In the genomic region with DNA sequence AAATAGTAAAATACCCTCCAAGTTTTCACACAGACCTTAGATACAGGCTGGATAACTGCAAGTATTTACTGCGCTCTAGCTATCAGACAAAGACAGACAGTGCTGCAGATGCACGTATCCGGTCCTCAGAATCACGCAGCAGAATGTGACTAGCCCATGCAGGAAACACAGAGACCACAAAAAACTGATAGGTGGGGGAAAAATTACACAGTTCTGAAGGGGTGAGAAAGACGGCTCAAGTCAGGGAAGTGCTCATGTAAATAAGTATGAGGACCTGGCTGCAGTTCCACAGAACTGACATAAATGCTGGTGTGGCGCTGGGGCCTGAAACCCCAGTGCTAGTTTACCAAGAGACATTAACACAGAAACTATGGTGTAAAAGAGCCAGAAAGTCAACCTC, we compare ENCODE assay signal across 16 mouse cellular contexts. TPM values are rescaled to one million over a fixed set of nuclear protein-coding genes. Genes with fewer than 3 reads are reported as not detected.
DNase-seq lines count a peak whose midpoint lies in the region; ATAC-seq and TF ChIP-seq lines count a peak whose summit lies in the region.
"Had no signal": no experiment of that assay in that cellular context is flagged by ENCODE, and none has a peak within 500 bp of the region (broad histone marks: within the 10 kb centered on the region; RNA-seq: fewer than 3 reads in every experiment).

No protein-coding gene starts in this region.

- H3K36me3 ChIP-seq in G1E (replicated peaks), result peaks cover 54% of the 10 kb centered on the region

- H3K4me3 ChIP-seq in G1E (ENCODE audit: low read depth, low read length), result peak overlapping the region; percentile 65; the same call in 1 of the 2 replicates
- H3K4me3 ChIP-seq: embryonic facial prominence, embryonic 12.5 days; kidney, embryonic 15.5 days; neural tube, embryonic 13.5 days had no signal

- peak; percentile 86 for ATAC-seq in G1E (ENCODE audit: extremely low read depth, insufficient number of reproducible peaks, low FRiP score, poor library complexity, severe bottlenecking)
- ATAC-seq in erythroid progenitor cell, adult 5-6 weeks (replicated peaks; ENCODE audit: low FRiP score, poor library complexity, severe bottlenecking), result 0 out of 2 replicates have a peak, but pooled peaks have one; percentile 55
- ATAC-seq in megakaryocyte, adult 5-6 weeks (ENCODE audit: poor library complexity, severe bottlenecking), result peak; percentile 83
- ATAC-seq: forebrain, embryonic 14.5 days had no signal

- no peaks in the 10 kb centered on the region for H3K27me3 ChIP-seq in G1E (ENCODE audit: insufficient read depth, low read length)
- H3K27me3 ChIP-seq: embryonic facial prominence, embryonic 12.5 days; kidney, embryonic 15.5 days; neural tube, embryonic 13.5 days had no signal

- peak; percentile 22 for DNase-seq in G1E (ENCODE audit: low spot score)
- peak; percentile 69 for DNase-seq in thymus, postnatal 14 days
- no peak for DNase-seq in right cerebral cortex, adult 18-20 months
- no peak for DNase-seq in cerebellum, adult 11 months
- no peak for DNase-seq in layer of hippocampus, postnatal 10 days (ENCODE audit: low spot score in 2 of 2)
- DNase-seq: cerebellum, adult 18-20 months; heart, adult 11 months; heart, postnatal 36 days; layer of hippocampus, postnatal 36 days; right cerebral cortex, postnatal 14 days had no signal

- no peaks in the 10 kb centered on the region for H3K9me3 ChIP-seq in G1E (replicated peaks)
- H3K9me3 ChIP-seq: embryonic facial prominence, embryonic 12.5 days; kidney, embryonic 15.5 days had no signal

- peaks cover 54% of the 10 kb centered on the region for H3K4me1 ChIP-seq in G1E (ENCODE audit: insufficient read depth, low read depth, low read length)
- H3K4me1 ChIP-seq: embryonic facial prominence, embryonic 12.5 days; kidney, embryonic 15.5 days; neural tube, embryonic 13.5 days had no signal

- TF ChIP-seq CTCF in G1E (IDR thresholded peaks at IDR 0.05; ENCODE audit: low read depth, low read length), result no peak

RNA-seq across cellular contexts. Expression of a gene that starts 46.5 kb away (rescaled TPM):
- 90.5 and 90.8 TPM in 2 replicates for total RNA-seq in G1E (2014; fragmentation: Nextera tagmentation)
- total RNA-seq in G1E (2017), result 63.7 and 69.7 TPM in 2 replicates
- 15.7 and 16.7 TPM in 2 replicates for polyA plus RNA-seq in G1E (2012)
- total RNA-seq in erythroid progenitor cell, adult 5-6 weeks (2015; ENCODE audit: low replicate concordance), result 47.2 and 60.4 TPM in 2 replicates
- total RNA-seq in erythroid progenitor cell, adult 5-6 weeks (2017; ENCODE audit: low replicate concordance), result 51.8 and 72.5 TPM in 2 replicates
- total RNA-seq in megakaryocyte, adult 5-6 weeks (2015), result 27.6 and 31.7 TPM in 2 replicates
- 42.2 and 52.9 TPM in 2 replicates for total RNA-seq in megakaryocyte, adult 5-6 weeks (2017)
- 10 to 100 TPM; 15.4 to 15.6 TPM for total RNA-seq in layer of hippocampus, postnatal 10 days (2021)

RNA-seq across cellular contexts. Expression of a gene that starts 53.0 kb away (rescaled TPM):
- 112 and 137 TPM in 2 replicates for total RNA-seq in G1E (2014; fragmentation: Nextera tagmentation)
- total RNA-seq in G1E (2017), result 84.7 and 95.6 TPM in 2 replicates
- polyA plus RNA-seq in G1E (2012), result 25.4 and 59.0 TPM in 2 replicates
- total RNA-seq in erythroid progenitor cell, adult 5-6 weeks (2015; ENCODE audit: low replicate concordance), result 50.5 and 104 TPM in 2 replicates
- 18.5 and 44.3 TPM in 2 replicates for total RNA-seq in erythroid progenitor cell, adult 5-6 weeks (2017; ENCODE audit: low replicate concordance)
- total RNA-seq in megakaryocyte, adult 5-6 weeks (2015), result 86.4 and 89.9 TPM in 2 replicates
- 35.2 and 48.5 TPM in 2 replicates for total RNA-seq in megakaryocyte, adult 5-6 weeks (2017)
- 10 to 100 TPM; 46.1 to 49.7 TPM for total RNA-seq in layer of hippocampus, postnatal 10 days (2021)

Comparison
In these comparisons a context has a peak if more than half of its experiments do, and no peak if none do; other contexts are left out.
1. DNase-seq: peak in G1E (single experiment) and thymus, postnatal 14 days (single experiment); none in right cerebral cortex, adult 18-20 months (single experiment), cerebellum, adult 11 months (single experiment) and layer of hippocampus, postnatal 10 days (0 of 2).
2. Peak in every context shown above with its lines, with median percentiles within 50 percentile points of each other: ATAC-seq.